Mouse (Mus musculus): Measurements from ENCODE around the gene Hint1. TPM values are rescaled to one million over a fixed set of nuclear protein-coding genes. Genes with fewer than 3 reads are reported as not detected.
"Not testable (repeated sequence)": the region's sequence is repeated elsewhere in the genome, so short reads cannot be mapped to it uniquely, and the experiment has no call there.

Gene Hint1
- polyA plus RNA-seq, 1 experiment from 2014 or later, result 644 TPM

GRCm38 (mm10) chr11:54887927-54888326 lies 21.7 kb downstream of the Hint1 start:
- DNase-seq (ENCODE audit: low spot score), result no peak
- H3K9me3 ChIP-seq, result no peaks in the 10 kb centered on the region
- H3K4me1 ChIP-seq, result peaks cover 17% of the 10 kb centered on the region
- H3K4me3 ChIP-seq, result no peak overlapping the region
- H3K27ac ChIP-seq (replicated peaks), result no peak overlapping the region
- no peaks in the 10 kb centered on the region for H3K27me3 ChIP-seq (replicated peaks; ENCODE audit: low read depth, poor library complexity, severe bottlenecking)
- no peaks in the 10 kb centered on the region for H3K36me3 ChIP-seq (replicated peaks)
- 82% methylated on average over 6 of the region's 6 CpGs for WGBS

- H3K27me3 ChIP-seq (replicated peaks; ENCODE audit: low read depth, poor library complexity, severe bottlenecking), result no peaks in the 10 kb centered on the region
Observed at GRCm38 (mm10) chr11:54891341-54891740, 25.2 kb downstream of the Hint1 start.

GRCm38 (mm10) chr11:54892091-54892490 lies 25.9 kb downstream of the Hint1 start:
- no peak overlapping the region for H3K4me3 ChIP-seq
- H3K27me3 ChIP-seq (replicated peaks; ENCODE audit: low read depth, poor library complexity, severe bottlenecking), result no peaks in the 10 kb centered on the region
- H3K4me1 ChIP-seq, result peaks cover 3% of the 10 kb centered on the region; the same call in 1 of the 2 replicates
- H3K36me3 ChIP-seq (replicated peaks), result no peaks in the 10 kb centered on the region
- H3K9me3 ChIP-seq, result no peaks in the 10 kb centered on the region
- no peak overlapping the region for H3K27ac ChIP-seq (replicated peaks)
- 52% methylated on average over 7 of the region's 7 CpGs for WGBS
- DNase-seq (ENCODE audit: low spot score), result no peak

More at GRCm38 (mm10) chr11:54891341-54891740, 25.2 kb downstream of the Hint1 start:
- peaks cover 3% of the 10 kb centered on the region; the same call in 1 of the 2 replicates for H3K4me1 ChIP-seq
- 87% methylated on average over 5 of the region's 5 CpGs for WGBS
- H3K27ac ChIP-seq (replicated peaks), result no peak overlapping the region
- DNase-seq (ENCODE audit: low spot score), result no peak
- H3K9me3 ChIP-seq, result no peaks in the 10 kb centered on the region
- no peaks in the 10 kb centered on the region for H3K36me3 ChIP-seq (replicated peaks)
- no peak overlapping the region for H3K4me3 ChIP-seq

GRCm38 (mm10) chr11:54894589-54894988 lies 28.4 kb downstream of the Hint1 start:
- Histone ChIP-seq H3K27me3 (replicated peaks; ENCODE audit: low read depth, poor library complexity, severe bottlenecking) (no peaks in the 10 kb centered on the region), H3K36me3 (replicated peaks) (no peaks in the 10 kb centered on the region), H3K27ac (replicated peaks) (no peak overlapping the region), H3K4me1 (peaks cover 6% of the 10 kb centered on the region; the same call in 1 of the 2 replicates), H3K9me3 (no peaks in the 10 kb centered on the region), H3K4me3 (no peak overlapping the region)
- DNase-seq (ENCODE audit: low spot score), result no peak
- WGBS, result 73% methylated on average over 9 of the region's 9 CpGs

- DNase-seq (ENCODE audit: low spot score); H3K9me3 ChIP-seq; H3K27me3 ChIP-seq (replicated peaks; ENCODE audit: low read depth, poor library complexity, severe bottlenecking); H3K36me3 ChIP-seq (replicated peaks); H3K4me1 ChIP-seq; H3K4me3 ChIP-seq; H3K27ac ChIP-seq (replicated peaks): not testable (repeated sequence)
- WGBS, result 90% methylated on average over 3 of the region's 3 CpGs
Observed at GRCm38 (mm10) chr11:54896646-54897045, 30.5 kb downstream of the Hint1 start.

GRCm38 (mm10) chr11:54897470-54897869 lies 31.3 kb downstream of the Hint1 start:
- H3K4me3 ChIP-seq, result no peak overlapping the region
- H3K4me1 ChIP-seq, result peaks cover 6% of the 10 kb centered on the region
- 67% methylated on average over 5 of the region's 5 CpGs for WGBS
- H3K36me3 ChIP-seq (replicated peaks), result no peaks in the 10 kb centered on the region
- no peaks in the 10 kb centered on the region for H3K9me3 ChIP-seq
- H3K27ac ChIP-seq (replicated peaks), result no peak overlapping the region
- DNase-seq (ENCODE audit: low spot score), result no peak
- H3K27me3 ChIP-seq (replicated peaks; ENCODE audit: low read depth, poor library complexity, severe bottlenecking), result no peaks in the 10 kb centered on the region; the same call in 1 of the 2 replicates

GRCm38 (mm10) chr11:54899657-54900056 lies 33.5 kb downstream of the Hint1 start:
- H3K27ac ChIP-seq (replicated peaks), result no peak overlapping the region
- DNase-seq (ENCODE audit: low spot score), result no peak
- no peaks in the 10 kb centered on the region for H3K36me3 ChIP-seq (replicated peaks)
- H3K4me1 ChIP-seq, result peaks cover 28% of the 10 kb centered on the region
- WGBS, result 75% methylated on average over 4 of the region's 4 CpGs
- no peaks in the 10 kb centered on the region for H3K9me3 ChIP-seq
- H3K4me3 ChIP-seq, result no peak overlapping the region
- peaks cover 9% of the 10 kb centered on the region; the same call in 1 of the 2 replicates for H3K27me3 ChIP-seq (replicated peaks; ENCODE audit: low read depth, poor library complexity, severe bottlenecking)

- Histone ChIP-seq H3K36me3 (replicated peaks) (no peaks in the 10 kb centered on the region), H3K27ac (replicated peaks) (peak within 1 kb of the TSS; percentile 71), H3K9me3 (no peaks in the 10 kb centered on the region), H3K27me3 (replicated peaks; ENCODE audit: low read depth, poor library complexity, severe bottlenecking) (peaks cover 9% of the 10 kb centered on the region; the same call in 1 of the 2 replicates), H3K4me1 (peaks cover 29% of the 10 kb centered on the region), H3K4me3 (peak within 1 kb of the TSS; percentile 71)
- WGBS, result 17% methylated on average over 45 of the region's 45 CpGs
- DNase-seq (ENCODE audit: low spot score), result peak; percentile 85
Observed at GRCm38 (mm10) chr11:54902333-54903323, 36.4 kb downstream of the Hint1 start, which contains the start of gene Gpx3. Gene Gpx3, plus strand, starts transcription at chr11:54902453.

- Histone ChIP-seq H3K27ac (replicated peaks) (no peak overlapping the region), H3K9me3 (no peaks in the 10 kb centered on the region), H3K27me3 (replicated peaks; ENCODE audit: low read depth, poor library complexity, severe bottlenecking) (peaks cover 9% of the 10 kb centered on the region; the same call in 1 of the 2 replicates), H3K4me1 (peaks cover 28% of the 10 kb centered on the region), H3K36me3 (replicated peaks) (peaks cover 5% of the 10 kb centered on the region), H3K4me3 (peak overlapping the region; percentile 71)
- WGBS, result 74% methylated on average over 5 of the region's 5 CpGs
- DNase-seq (ENCODE audit: low spot score), result no peak
Observed at GRCm38 (mm10) chr11:54903339-54903738, 37.2 kb downstream of the Hint1 start.

GRCm38 (mm10) chr11:54903940-54904706 lies 37.9 kb downstream of the Hint1 start:
- Histone ChIP-seq H3K4me1 (peaks cover 28% of the 10 kb centered on the region), H3K27ac (replicated peaks) (no peak overlapping the region), H3K36me3 (replicated peaks) (peaks cover 13% of the 10 kb centered on the region), H3K4me3 (peak overlapping the region; percentile 71), H3K9me3 (no peaks in the 10 kb centered on the region), H3K27me3 (replicated peaks; ENCODE audit: low read depth, poor library complexity, severe bottlenecking) (peaks cover 9% of the 10 kb centered on the region; the same call in 1 of the 2 replicates)
- 60% methylated on average over 4 of the region's 4 CpGs for WGBS
- no peak for DNase-seq (ENCODE audit: low spot score)

- WGBS, result 86% methylated on average over 3 of the region's 3 CpGs
- H3K4me3 ChIP-seq, result no peak overlapping the region
- peaks cover 22% of the 10 kb centered on the region for H3K36me3 ChIP-seq (replicated peaks)
- H3K9me3 ChIP-seq, result no peaks in the 10 kb centered on the region
- H3K4me1 ChIP-seq, result peaks cover 28% of the 10 kb centered on the region
- no peak overlapping the region for H3K27ac ChIP-seq (replicated peaks)
- peaks cover 9% of the 10 kb centered on the region; the same call in 1 of the 2 replicates for H3K27me3 ChIP-seq (replicated peaks; ENCODE audit: low read depth, poor library complexity, severe bottlenecking)
- no peak for DNase-seq (ENCODE audit: low spot score)
Observed at GRCm38 (mm10) chr11:54905086-54905485, 38.9 kb downstream of the Hint1 start.

GRCm38 (mm10) chr11:54905931-54906330 lies 39.7 kb downstream of the Hint1 start:
- no peak overlapping the region for H3K27ac ChIP-seq (replicated peaks)

More at GRCm38 (mm10) chr11:54905931-54906330, 39.7 kb downstream of the Hint1 start:
- no peak overlapping the region for H3K4me3 ChIP-seq
- peaks cover 9% of the 10 kb centered on the region; the same call in 1 of the 2 replicates for H3K27me3 ChIP-seq (replicated peaks; ENCODE audit: low read depth, poor library complexity, severe bottlenecking)
- DNase-seq (ENCODE audit: low spot score), result no peak
- 63% methylated on average over 4 of the region's 4 CpGs for WGBS
- peaks cover 28% of the 10 kb centered on the region for H3K4me1 ChIP-seq
- H3K36me3 ChIP-seq (replicated peaks), result peaks cover 31% of the 10 kb centered on the region
- H3K9me3 ChIP-seq, result no peaks in the 10 kb centered on the region

All from embryonic facial prominence, embryonic 10.5 days (tissue).